Mouse (Mus musculus) myocyte (in vitro differentiated cells): ENCODE measurements around the gene Gamt.

ENCODE experiments used
- CEBPB ChIP-seq: IDR thresholded peaks from 2 replicates; pipeline ENCODE4 v1.6.1; 2011; ENCODE audit warnings: mild to moderate bottlenecking, moderate library complexity; ENCODE audit not compliant: poor library complexity, insufficient read depth, severe bottlenecking
- E2F4 ChIP-seq: IDR thresholded peaks from one replicate; pipeline ENCODE4 v1.6.1; 2011; ENCODE audit warnings: mild to moderate bottlenecking, control low read depth, moderate library complexity; ENCODE audit not compliant: insufficient read depth
- MAX ChIP-seq: IDR thresholded peaks from one replicate; pipeline ENCODE4 v1.6.1; 2011; ENCODE audit warnings: low read depth, mild to moderate bottlenecking, control low read depth
- MYOD1 ChIP-seq, 3 experiments: IDR thresholded peaks; one replicate each; pipeline ENCODE4 v1.6.1; 2011; ENCODE audit warnings: control low read depth in 2 of 3, low read depth in 2 of 3, mild to moderate bottlenecking in 2 of 3, moderate library complexity in 1 of 3; ENCODE audit not compliant: insufficient read length in 2 of 3, control insufficient read depth in 1 of 3
- MYOG ChIP-seq, 3 experiments: IDR thresholded peaks; one replicate each; pipeline ENCODE4 v1.6.1; 2011; ENCODE audit warnings: control low read depth in 2 of 3, low read depth in 2 of 3, mild to moderate bottlenecking in 2 of 3; ENCODE audit not compliant: insufficient read length in 2 of 3, control insufficient read depth in 1 of 3, insufficient read depth in 1 of 3
- POLR2A ChIP-seq: IDR thresholded peaks from one replicate; pipeline ENCODE4 v1.6.1; 2011; ENCODE audit warnings: low read depth, mild to moderate bottlenecking, control low read depth, moderate library complexity; ENCODE audit not compliant: insufficient read length
- POLR2AphosphoS2 ChIP-seq: IDR thresholded peaks from one replicate; pipeline ENCODE4 v1.6.1; 2011; ENCODE audit warnings: low read depth, control low read depth; ENCODE audit not compliant: insufficient read length
- TCF12 ChIP-seq: IDR thresholded peaks from one replicate; pipeline ENCODE4 v1.6.1; 2011; ENCODE audit warnings: mild to moderate bottlenecking, control low read depth; ENCODE audit not compliant: poor library complexity, insufficient read depth, severe bottlenecking
- TCF3 ChIP-seq: IDR thresholded peaks from one replicate; pipeline ENCODE4 v1.6.1; 2011; ENCODE audit warnings: low read depth, control low read depth; ENCODE audit not compliant: insufficient read length
- USF1 ChIP-seq: IDR thresholded peaks from one replicate; pipeline ENCODE4 v1.6.1; 2011; ENCODE audit warnings: low read depth, mild to moderate bottlenecking, control low read depth, moderate library complexity

DNA sequence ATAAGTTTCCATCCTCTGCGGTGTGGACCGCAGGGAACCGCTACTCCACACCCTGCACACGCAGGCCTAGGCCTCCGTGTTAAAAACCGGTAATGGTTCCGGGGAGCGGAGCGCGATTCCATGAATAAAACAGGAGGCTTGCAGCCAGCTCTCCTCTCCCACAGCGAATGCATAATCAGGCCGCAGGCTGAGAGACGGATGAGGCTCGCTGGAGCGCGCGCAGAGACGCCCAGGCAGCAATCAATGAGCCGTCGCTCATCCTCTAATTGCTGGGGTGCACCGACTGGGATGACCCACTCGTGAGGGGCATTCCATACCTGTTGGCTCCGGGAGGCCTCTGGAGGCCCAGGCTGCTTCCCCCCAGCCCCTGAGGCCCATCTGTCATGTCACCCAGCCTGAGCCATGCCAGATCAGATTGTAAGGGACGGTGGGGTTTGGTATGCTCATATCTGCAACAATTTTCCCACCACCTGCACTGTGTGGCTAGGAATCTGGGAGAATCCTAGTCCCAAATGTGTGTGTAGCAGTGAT lies 51.9 kb downstream of the Gamt start:
- TF ChIP-seq POLR2AphosphoS2: no peak
- TF ChIP-seq POLR2A: no peak
- no peak for TF ChIP-seq MYOG (IDR thresholded peaks at IDR 0.05; ENCODE audit: control insufficient read depth in 1 of 3, insufficient read depth in 1 of 3, insufficient read length in 2 of 3, low read depth in 2 of 3)
- TF ChIP-seq MAX: no peak
- TF ChIP-seq TCF12: no peak
- no peak for TF ChIP-seq MYOD1 (IDR thresholded peaks at IDR 0.05; ENCODE audit: control insufficient read depth in 1 of 3, insufficient read length in 2 of 3, low read depth in 2 of 3)
- TF ChIP-seq CEBPB: no peak
- no peak for TF ChIP-seq USF1
- no peak for TF ChIP-seq TCF3
- TF ChIP-seq E2F4: no peak
